Mouse (Mus musculus) ovary, adult 2 months (tissue): Measurements from ENCODE around the gene Klk14. TPM values are rescaled to one million over a fixed set of nuclear protein-coding genes. Genes with fewer than 3 reads are reported as not detected.

Source experiments
- polyA plus RNA-seq: library from polyadenylated mRNA; depleted of rRNA; stranded (reverse); fragments of >200 nt; gene quantifications from 2 replicates; pipeline ENCODE4 v1.2.3, GENCODE M21; 2012; rRNA removed

The Klk14 gene
- 0.14 and 0.16 TPM in 2 replicates for polyA plus RNA-seq

DNA sequence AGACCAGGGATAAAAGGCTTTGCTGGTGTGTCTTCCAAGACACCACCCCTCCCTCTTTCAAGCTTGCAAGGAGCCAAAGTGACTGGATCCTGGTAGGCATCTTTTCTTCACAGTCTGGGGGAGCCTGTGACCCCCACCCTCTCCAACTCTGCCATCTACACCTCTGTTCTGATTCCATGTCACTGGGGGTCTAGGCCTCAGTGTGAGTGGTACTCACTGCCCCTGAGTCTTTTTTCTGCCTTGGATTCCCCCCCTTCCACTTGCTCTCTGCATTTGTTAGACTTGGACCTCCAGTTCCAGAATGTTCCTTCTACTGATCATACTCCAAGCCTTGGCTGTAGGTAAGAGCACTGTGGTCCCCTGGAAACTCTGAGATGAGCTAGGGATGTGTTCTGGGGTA, at the start of gene Klk14:
Gene Klk14 (plus strand): TSS at position 301 of the 400 bp plus-strand sequence.

DNA sequence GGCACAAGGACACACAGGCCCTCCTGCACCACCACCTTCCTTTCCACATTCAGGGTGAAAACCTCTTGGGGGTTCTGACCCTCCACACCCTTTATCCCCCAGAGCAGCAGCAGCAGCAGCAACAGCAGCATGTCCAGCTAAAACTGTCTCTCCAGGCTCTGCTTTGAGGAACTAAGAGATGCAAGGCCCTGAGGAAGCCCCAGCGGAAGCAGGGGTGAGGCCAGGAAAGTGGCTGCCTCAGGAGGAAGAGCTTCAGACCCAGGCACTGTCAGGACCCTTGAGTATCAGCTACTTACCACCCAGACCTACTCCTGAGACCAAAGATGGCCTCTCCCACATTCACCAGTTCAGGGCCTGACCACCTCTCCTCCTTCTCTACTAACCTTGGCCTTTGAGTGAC, 30.2 kb upstream of the Klk14 start, which contains the start of gene Siglece:
Gene Siglece (minus strand): TSS at position 160 of the 400 bp plus-strand sequence.

DNA sequence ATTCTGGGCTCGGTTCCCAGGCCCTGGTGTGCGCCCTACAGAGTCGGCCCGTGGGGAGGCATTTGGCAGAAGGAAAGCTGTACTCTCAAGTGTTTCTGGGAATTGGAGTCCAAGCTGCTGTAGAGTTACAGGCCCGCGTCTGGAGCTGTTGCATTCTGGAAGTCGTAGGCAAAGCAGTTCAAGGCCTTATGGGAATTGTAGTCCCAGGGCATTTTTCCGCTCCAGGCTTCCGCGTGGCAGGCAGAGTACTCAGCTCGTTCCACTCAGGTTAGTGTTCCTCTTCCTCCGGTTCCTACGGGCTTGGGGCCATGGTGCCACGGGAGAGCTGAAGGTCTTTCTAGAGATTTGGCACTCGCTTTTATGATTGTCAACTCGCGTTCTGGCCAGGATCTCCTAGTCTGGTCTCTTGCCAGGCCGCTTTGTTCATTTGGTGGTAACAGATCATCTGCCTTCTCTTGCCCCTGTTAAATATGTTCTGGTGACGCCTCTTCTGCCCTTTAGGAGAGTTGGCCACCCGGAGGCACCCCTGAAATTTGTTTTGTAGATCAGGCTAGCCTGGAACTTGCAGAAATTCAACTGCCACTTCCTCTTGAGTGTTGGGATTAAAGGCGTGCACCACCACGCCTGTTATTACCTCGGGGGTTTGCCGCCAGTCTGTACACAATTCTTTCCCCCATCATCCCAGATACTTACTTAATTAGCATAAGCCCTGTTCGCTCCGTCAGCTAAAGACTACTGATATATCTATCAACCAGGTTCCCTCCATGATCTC, 18.2 kb upstream of the Klk14 start, which contains the start of gene Ctu1:
Gene Ctu1 (plus strand): TSS at position 208 of the 772 bp plus-strand sequence.

DNA sequence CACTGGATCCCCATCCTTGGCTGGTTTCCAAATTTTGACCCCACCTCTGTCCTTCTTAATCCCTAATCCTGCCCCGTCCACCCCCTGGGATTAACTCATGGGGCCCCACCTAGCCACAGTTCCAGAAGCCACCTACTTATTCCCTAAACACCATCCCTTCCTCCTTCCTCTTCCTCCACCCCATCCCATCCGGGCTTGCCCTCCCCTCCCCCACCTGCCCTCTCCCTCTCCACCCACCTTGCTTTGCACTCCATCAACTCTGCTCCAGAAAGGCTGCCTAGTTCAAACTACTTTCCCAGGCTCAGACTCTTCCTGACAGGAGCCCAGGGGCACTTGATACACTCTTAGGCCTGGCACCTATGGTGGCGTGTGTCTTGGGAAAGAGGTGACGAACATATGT, 22.0 kb downstream of the Klk14 start, which contains the start of gene Klk13:
Gene Klk13 (plus strand): TSS at position 301 of the 400 bp plus-strand sequence.

Other genes with a start within 250 kb of the Klk14 start
- not detected in 2 replicates for gene Cldnd2, start 249.6 kb upstream of the Klk14 start, polyA plus RNA-seq
- 66.7 and 91.3 TPM in 2 replicates for gene Etfb, start 246.3 kb upstream of the Klk14 start, polyA plus RNA-seq
- 1.4 and 1.9 TPM in 2 replicates for gene Gm45233, start 246.3 kb upstream of the Klk14 start, polyA plus RNA-seq
- 11.4 and 11.9 TPM in 2 replicates for gene Vsig10l, start 227.3 kb upstream of the Klk14 start, polyA plus RNA-seq
- 4.7 and 5.2 TPM in 2 replicates for gene Iglon5, start 200.3 kb upstream of the Klk14 start, polyA plus RNA-seq
- not detected in 2 replicates for gene 4931406B18Rik, start 184.5 kb upstream of the Klk14 start, polyA plus RNA-seq
- gene Cd33, start 146.0 kb upstream of the Klk14 start, polyA plus RNA-seq, result 2.1 and 6.2 TPM in 2 replicates
- 1.5 and 1.6 TPM in 2 replicates for gene Zfp658, start 128.2 kb upstream of the Klk14 start, polyA plus RNA-seq
- gene Zfp719, start 110.8 kb upstream of the Klk14 start, polyA plus RNA-seq, result 2.7 and 3.1 TPM in 2 replicates
- 0.38 TPM in 1 of 2 replicates, not detected in the other for gene Zfp819, start 83.2 kb upstream of the Klk14 start, polyA plus RNA-seq
- gene Ceacam18, start 55.7 kb upstream of the Klk14 start, polyA plus RNA-seq, result not detected in 2 replicates
- 2.9 and 3.8 TPM in 2 replicates for gene Siglece, start 30.3 kb upstream of the Klk14 start, polyA plus RNA-seq
- gene Ctu1, start 18.4 kb upstream of the Klk14 start, polyA plus RNA-seq, result 32.2 and 40.1 TPM in 2 replicates
- not detected in 2 replicates for gene Klk13, start 22.1 kb downstream of the Klk14 start, polyA plus RNA-seq
- not detected in 2 replicates for gene Klk12, start 78.5 kb downstream of the Klk14 start, polyA plus RNA-seq
- gene Klk11, start 84.2 kb downstream of the Klk14 start, polyA plus RNA-seq, result 15.4 and 16.7 TPM in 2 replicates
- gene Klk10, start 90.6 kb downstream of the Klk14 start, polyA plus RNA-seq, result 1.3 and 1.4 TPM in 2 replicates
- gene Klk9, start 101.5 kb downstream of the Klk14 start, polyA plus RNA-seq, result not detected in 2 replicates
- gene Klk8, start 107.2 kb downstream of the Klk14 start, polyA plus RNA-seq, result 1.4 and 4.2 TPM in 2 replicates
- gene Klk7, start 120.9 kb downstream of the Klk14 start, polyA plus RNA-seq, result not detected in 2 replicates
- not detected in 2 replicates for gene Klk6, start 134.1 kb downstream of the Klk14 start, polyA plus RNA-seq
- gene Klk5, start 151.6 kb downstream of the Klk14 start, polyA plus RNA-seq, result not detected in 2 replicates
- gene Klk4, start 190.7 kb downstream of the Klk14 start, polyA plus RNA-seq, result 0.16 TPM in 1 of 2 replicates, not detected in the other
- 0.59 and 0.73 TPM in 2 replicates for gene Klk15, start 243.3 kb downstream of the Klk14 start, polyA plus RNA-seq